Mouse (Mus musculus) ES-Bruce4 (cell line): ENCODE measurements at regions not wholly inside any gene's neighbourhood (a gene's known extent, or its start where the extent isn't known, plus 50 kb on each side); places are given as distances from the start of the nearest gene placed in this dataset.

ENCODE experiments used
- CTCF ChIP-seq: IDR thresholded peaks from one replicate; pipeline ENCODE4 v1.8.1; 2011; ENCODE audit warnings: low read depth, low read length
- POLR2A ChIP-seq: IDR thresholded peaks from one replicate; pipeline ENCODE4 v1.8.1; 2011; ENCODE audit warnings: low read length; ENCODE audit not compliant: insufficient read depth

DNA sequence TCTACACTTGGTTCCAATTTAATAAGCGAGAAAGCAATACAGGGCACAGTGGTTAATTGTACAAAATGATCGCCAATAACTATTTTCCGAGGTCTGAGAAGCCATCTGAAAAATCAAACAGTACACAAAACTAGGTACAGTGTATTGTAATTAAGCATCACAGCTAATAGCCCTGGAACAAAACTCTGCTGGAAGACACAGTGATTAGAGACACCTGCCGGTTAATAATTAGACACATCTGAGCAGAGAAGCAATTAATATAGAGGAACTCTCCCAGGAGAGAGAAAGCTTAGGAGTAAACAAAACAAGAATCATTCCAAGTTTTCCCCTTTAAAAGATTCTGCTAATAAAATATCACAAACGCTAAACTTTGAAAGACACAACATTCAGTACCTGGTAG, 136.7 kb upstream of the Robo2 start:
- TF ChIP-seq POLR2A (no peak), CTCF (no peak)
